Mouse (Mus musculus) urinary bladder, postnatal 25 days (tissue): ENCODE results near the gene Hdac9.

Source experiments
- DNase-seq: peaks from one replicate; pipeline ENCODE4 v3.0.0; 2022; ENCODE audit warnings: low spot score

Gene Hdac9

DNA sequence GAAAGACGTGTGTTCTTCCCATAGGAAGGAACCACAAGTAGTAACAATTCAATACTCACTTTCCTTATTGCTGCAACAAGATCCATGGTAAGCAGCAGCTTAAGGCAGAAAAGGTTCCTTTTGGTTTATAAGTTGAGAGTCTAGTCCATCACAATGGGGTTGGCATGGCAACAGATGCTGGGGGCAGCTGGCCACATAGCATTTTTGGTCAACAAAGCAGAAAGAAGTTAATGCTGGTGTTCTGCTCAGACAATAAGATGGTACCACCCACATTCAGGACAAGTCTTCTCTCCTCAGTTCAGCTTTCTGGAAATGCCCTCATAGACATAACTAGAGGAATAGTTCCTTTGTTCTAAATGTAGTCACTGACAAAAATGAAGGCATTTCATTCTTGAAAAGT lies at the start of gene Hdac9:
Gene Hdac9 (minus strand): TSS at position 101 of the 400 bp plus-strand sequence.
- no peak for DNase-seq

DNA sequence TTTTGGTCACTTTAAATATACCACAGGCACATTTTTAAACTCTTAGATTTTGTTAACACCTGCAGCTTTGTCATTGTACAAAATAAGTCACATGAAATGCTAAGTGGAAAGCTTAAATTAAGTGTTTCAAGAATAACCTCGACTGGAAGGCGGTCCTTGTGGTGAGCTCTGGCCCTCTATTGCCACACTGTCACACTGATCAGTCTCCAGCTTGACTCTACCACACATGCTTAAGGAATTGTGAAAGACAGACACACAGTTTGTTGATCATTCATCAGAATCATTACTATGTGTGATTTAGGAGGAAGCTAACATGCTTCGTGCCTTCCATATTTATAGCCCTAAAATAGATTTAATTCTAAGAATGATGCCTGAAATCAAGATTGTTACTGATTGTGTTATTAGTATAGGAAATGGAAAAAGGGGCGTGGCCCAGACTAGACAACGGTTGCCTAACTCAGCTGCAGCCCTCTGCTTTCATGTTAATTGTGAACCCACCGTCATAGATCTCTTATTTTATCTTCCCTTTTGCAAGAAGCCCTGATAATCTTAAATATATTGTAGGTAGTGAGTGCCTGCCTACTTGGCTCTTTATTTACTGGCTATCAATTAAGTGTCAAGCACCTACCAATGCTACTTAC lies 32.3 kb upstream of the Hdac9 start:
- DNase-seq = no peak

DNA sequence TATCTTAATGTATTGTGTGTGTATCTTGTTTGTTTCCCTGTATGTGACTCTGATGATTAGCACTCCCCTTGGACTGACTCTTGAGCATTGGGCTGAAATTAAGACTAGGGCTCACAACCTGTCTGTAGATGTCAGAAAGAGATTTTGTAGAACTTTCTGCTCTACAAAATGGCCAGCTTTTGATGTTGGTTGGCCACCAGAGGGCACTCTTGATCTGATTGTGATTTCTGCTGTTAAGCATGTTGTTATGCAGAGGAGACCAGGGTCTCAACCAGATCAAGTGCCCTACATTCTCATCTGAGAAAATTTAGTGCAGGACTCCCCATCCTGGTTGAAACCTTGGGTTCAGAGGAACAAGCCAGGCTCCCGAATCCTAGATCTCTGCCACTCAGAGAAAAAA lies 21.0 kb upstream of the Hdac9 start:
- DNase-seq = no peak

DNA sequence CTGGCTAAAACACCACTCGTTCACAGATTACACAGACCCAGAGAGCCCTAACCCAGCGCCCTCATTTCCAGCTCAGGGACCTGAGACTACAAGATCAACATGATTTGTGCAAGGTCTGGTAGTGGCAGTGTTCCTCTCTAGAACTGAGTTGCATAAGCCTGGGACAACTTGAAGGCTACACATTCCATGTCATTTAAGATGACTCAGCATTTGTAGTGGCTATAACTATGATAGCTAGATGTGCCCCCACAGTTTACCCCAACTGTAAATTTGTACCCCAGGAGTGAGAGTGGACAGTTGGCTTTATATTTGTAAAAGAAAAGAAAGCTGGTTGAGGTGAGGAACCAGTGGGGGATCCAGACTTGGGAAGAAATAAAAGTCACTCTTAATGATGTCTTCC lies 8.9 kb downstream of the Hdac9 start:
- no peak for DNase-seq

DNA sequence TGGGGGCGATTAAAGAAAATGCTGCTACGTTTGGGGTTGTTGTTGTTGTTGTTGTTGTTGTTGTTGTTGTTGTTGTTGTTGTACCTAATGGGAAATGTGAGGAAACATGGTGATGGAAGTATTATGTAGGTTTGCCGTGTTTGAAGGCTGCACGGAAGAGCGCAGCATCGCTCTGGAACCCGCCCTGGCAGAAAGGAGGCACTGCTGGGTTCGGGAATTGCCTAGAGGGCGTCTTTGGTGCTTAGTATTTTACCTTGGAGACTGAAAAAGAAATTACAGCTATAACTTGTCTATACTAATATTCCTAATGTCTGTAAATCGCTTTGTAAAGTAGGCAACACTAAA lies 9.4 kb downstream of the Hdac9 start:
- DNase-seq = no peak

DNA sequence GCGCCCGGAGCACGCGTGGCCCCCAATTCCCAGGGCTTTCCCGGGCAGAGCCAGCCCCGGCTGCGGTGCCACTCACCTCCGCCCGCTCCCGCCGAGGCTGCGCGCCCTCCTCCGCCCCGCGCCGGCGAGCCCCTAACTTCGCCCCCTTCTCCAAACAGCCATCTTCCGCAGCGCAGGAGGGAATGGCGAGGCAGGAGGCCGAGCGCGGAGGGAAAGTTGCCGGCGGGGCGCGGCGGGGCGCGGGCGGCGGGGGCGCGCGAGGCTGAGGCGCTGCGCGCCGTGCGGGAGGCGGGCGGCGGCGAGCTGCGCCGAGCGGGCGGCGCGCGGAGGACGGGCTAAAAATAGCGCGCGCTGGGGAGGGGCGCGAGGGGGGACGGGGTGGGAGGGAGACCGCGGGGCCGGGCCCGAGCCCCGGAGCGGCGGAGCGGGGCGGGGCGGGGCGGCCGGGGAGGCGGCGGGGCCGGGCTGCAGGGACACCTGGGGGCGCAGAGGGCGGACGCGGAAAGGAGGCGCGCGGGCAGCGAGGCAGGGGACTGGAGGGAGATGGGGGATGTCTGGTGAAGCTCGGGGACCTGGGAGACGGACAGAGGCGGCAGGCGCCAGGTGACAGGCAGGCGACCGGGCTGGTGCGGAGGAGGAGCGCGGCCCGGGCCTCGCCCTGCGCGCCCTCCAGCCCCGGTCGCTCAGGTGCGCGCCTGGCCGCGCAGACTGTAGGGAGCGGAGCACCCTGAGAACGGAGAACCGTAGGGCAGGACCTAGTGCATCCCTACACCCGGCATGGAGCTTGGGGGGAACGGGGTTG lies 10.0 kb downstream of the Hdac9 start:
- DNase-seq = no peak

DNA sequence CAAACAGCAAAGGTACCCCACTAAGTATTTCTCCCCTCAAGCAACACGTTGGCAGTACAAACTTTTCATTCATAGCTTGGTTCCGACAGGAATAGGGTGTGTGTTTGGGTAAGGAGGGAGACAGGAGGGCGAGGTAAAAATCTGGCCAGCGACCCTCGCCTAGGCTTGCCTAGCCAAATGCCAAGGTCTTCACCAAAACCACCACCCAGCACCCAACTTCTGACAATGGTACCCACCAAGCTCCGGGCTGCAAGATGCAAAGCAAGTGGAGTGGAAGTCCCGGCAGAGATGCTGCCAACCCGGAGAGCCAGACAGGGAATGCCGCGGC lies 10.6 kb downstream of the Hdac9 start:
- DNase-seq = no peak

DNA sequence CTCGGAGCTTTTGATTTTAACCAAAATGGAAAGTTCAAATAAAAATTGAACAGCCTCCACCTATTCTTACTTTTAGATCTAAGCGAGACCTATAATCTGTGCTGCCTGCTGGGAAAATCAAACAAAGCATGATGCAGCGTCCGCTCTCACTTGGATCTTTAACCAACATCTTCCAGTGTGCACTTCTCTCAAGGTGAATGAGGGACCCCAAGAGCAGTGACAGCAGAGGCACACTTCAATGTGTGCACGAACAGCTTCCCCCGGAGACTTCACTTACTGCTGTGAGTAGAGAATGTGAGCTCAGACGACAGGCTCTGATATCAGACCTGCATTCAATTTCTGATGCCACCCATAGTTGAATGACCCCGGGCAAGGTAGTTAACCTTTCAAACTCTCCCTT lies 16.7 kb downstream of the Hdac9 start:
- no peak for DNase-seq

DNA sequence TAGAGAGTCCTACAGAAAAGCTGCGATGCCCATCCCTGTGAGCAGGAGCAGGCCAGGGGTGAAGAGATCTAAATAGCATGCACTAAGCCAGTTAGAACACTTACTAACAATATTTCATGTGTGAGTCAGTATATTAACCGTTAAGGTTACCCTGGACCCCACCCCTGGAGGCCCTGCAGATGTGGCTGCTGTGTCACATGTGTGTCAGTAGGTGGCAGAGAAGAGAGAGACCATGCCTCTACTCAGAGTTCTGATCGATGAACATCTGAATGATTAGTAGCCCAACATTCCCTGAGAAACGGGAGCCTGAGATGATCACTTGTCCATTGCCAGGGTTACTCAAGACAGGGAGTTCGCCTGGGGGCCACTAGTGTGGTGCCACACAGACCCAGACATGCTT lies 22.0 kb downstream of the Hdac9 start:
- DNase-seq = no peak

DNA sequence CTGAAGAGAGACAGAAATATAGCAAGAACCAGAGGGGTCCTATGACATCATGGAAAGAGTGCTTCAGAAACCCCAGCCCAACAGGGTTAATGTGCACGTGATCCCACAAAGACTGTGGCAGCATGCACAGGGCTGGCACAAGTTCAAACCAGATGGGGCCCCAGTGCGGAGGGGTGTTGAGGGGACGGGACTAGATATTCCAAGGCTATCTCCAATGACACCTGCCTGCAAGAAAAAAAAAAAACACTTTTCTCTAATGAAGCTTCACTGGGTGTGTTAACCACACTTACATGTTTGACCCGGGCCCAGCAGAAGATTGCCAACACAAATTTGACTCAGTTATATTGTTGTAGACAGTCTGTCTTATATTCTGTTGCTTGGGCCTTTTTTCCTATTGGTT lies 28.2 kb downstream of the Hdac9 start:
- DNase-seq = no peak

DNA sequence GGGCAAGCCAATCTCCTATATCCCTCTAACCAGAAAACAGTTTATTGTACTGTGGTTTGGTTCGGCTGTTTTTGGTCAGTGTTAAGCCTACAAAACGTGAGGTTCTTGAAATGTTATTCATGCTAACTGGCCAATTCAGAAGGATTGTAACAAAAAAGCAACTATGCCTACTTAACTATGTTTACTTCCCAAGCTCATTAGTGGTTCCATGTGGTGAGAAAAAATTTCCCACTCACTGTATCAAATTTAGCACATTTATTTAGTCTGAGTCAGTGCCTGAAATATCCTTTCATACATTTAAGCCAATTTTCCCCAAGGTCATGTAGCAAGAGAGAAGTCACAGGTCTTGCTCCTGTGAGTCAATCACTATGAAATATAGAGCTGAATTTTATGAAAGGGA lies 42.0 kb downstream of the Hdac9 start:
- DNase-seq = no peak

DNA sequence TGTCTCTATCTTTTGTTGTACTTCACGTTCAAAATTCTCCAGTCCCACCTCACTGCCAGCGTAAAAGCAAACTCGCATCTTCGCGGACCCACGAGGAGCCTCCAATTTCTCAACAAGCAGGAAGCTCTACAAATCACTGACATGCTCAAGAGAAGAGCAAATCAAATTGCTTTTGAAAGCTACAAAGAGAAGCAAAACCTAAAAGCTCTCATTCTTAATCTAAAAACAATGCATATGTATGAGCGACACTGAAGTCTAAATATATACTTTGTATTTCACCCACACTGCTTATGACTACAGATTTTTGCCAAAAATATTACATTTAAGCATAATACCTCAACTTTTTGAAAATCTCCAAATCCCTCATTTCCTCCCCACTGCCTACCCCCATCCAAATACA lies 45.9 kb downstream of the Hdac9 start:
- DNase-seq = no peak

DNA sequence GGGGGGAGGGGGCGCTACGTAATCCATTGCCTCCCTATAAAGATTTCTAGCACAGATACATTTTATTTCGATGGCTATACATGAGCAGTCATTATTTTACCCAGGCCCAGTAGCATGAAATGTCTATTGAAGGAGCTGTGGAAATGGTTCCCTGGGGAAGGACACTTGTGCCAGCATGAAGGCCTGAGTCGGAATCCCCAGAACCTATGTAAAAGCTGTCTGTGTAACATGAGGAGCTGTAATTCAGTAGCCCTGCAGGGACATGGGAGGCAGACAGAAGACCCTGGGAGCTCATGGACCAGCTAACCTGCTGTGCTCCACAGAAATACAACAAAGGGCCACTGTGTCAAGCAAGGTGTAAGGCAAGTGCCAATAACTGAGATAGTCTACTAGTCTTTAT lies 75.7 kb downstream of the Hdac9 start:
- DNase-seq = no peak

DNA sequence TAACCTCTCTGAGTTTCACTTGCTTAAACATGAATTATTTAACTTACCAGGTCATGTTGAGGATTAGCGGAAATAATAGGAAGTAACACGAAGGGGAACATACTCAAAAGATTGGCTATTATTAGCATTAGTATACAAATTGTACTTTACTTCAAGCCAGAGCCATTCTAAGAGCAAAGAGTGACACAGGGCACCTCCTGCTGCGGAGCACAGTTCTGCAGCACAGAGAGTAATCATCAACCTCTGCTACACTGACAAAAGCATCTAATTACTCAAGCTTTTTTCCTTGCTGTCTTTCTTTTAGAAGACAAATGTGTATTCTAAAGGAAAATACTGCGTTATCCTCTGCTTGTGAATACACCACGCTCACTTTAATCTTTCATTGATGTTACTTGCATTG lies 79.6 kb downstream of the Hdac9 start:
- DNase-seq = no peak

DNA sequence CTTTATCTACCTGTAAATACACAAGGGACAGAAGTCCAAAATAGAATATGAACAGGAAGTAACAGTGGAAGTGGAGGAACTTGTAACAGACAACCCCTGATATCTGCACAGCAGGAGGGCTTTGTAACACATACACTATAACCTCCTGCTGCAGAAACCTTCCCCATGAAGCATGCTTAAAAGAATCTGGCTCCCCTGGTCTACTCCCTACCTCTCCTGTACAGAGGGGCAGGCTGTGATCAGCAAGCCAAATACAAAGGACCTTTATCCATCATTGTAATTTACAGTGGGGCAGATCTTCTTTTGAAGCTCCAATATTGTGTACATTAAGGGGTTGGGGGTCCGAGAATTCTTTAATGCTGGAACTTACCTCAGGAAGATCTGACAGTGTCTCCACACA lies 80.0 kb downstream of the Hdac9 start:
- no peak for DNase-seq

DNA sequence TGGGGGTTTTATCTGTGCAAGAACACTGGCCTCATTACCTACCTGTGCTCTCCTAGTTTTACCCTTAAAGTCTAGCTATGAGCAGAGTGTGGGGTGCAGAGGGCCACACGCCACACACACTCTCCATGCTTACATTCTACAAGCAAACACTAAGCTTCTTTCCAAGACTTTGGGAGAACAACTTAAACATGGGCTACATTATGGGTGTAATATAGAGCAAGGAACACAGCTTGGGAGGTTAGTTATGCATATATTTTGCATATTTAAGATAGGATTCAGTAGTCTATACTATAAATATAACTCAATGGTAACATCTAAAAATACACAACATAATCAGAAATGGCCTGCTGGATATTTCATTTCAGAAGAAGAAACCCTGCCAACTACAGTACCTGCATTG lies 80.8 kb downstream of the Hdac9 start:
- DNase-seq = no peak

DNA sequence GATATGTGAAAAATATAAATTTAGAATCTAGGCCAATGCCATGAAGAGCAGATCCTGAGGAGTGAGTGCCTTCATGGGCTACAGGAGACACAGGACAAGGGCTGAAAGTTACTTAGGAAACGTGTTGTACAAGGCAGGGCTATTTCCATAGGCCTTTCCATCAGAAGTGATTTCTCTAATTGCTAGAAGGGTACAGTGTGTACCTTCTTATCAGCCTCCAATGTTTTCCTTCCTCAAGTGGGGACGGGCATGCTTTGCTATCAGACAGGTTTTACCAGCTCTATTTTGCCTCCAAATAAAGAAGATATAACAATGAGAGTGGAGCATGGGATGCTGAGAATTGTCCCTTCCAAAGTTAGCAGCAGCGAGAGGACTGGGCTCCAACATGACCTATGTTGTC lies 81.4 kb downstream of the Hdac9 start:
- DNase-seq = no peak

DNA sequence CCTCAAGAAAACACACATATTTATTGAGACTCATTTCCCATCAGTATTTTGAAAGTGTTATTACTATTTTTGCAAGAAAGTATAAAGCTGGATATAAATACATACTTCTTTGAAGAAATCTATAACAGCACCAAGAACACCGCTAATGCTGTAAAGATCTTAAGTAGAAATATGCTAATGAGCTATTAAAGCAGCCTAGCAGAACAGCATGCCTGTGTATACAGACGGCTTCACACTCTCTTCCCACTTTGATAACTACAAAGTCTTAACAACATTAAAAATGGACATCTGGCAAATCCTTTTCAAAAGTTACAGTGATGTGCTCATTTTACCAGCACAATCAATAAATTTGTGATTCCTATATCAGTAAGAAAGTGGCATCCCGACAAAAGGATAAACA lies 88.2 kb downstream of the Hdac9 start:
- no peak for DNase-seq

DNA sequence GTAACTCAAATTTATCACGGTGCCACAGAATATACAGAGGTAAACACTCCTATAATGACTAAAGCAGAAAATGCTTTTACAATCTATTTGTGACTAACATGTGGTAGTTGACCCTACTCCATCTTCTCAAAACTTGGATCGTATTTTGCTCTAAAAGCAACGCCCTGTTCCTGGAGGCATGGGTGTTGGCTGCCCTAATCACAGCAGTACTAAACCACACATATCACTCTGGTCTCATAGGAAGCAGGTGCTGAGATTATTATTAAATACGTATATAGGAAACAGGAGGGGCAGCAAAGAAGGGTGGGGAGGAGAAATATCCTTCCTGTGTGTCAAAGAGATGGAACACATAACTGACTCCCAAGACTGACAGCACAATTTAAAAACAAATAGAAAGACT lies 90.0 kb downstream of the Hdac9 start:
- no peak for DNase-seq

DNA sequence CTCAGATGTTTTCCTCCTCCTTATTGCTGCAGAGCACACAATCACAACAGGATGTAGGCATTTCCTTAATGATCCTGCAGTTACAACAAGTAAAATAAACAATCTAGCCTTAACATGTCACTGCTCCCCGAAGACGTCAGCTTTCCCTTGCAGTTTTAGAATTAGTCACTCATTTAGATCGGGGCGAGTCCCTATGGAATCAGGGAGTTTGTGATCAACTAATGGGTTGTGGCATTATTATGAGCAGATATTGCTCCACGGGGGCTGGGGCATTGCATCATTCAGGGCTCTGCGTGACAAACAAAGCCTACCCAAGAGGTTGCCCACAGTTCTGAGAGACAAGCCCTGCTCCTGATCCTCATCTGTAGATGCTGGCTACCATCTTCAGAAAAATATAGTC lies 96.7 kb downstream of the Hdac9 start:
- DNase-seq = no peak

DNA sequence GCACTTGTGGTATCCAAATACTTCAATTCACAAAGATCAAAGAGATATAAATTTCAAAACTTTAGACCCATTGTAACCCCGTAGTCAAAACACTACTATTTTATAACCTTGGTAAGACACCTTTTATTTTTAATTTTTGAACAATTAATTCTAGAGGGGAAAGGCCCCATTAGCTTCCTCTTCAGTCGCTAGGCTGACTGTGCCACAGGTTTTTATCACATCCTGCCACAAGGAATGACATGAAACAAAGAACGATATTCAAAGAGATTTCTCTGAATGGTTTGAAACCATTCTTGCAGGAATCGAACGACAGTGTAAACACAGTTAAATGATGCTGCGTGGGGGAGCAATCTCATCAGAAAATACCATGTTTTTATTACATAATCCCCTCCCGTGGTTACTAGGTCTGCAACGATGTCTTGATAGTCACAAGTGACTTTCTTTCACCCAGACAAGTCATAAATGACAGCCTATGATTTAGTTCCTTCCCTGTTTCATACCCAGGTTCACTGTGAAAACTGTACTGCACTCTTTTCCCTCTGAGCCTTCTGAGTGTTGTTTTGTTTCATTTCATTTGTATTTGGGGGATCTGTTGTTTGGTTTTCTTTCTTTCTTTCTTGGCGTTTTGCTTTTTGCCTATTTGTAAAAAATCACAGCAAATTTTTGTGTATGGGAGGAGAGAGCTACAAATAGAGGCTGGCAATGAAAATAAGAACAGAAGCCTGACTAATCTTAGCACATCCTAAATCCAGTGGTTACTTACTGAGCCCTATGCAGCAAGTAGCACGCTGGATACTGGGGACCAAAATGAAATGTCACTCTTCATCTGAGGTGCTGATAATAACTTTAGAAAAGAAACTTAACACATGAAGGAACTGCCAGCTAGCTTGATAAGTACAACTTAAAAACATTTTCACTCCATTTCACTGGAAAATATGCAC lies 105.0 kb downstream of the Hdac9 start:
- no peak for DNase-seq

DNA sequence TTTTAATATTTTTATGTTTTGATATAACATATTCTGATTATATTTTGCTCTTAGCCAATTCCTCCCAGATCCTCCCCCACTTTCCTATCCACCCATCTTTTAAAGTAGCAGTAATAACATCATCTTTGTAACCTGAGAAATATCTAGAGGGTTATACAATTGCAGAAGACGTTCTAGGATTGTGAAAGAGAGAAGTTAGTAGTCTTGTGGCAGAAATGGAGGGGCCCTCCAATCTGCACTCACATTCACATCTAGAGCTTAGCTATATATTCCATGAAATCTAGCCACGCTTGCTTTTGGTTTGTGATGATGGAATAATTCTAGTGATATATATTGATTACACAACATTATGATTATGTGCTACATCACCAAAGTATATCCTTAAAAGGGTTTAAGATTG lies 106.7 kb downstream of the Hdac9 start:
- no peak for DNase-seq

DNA sequence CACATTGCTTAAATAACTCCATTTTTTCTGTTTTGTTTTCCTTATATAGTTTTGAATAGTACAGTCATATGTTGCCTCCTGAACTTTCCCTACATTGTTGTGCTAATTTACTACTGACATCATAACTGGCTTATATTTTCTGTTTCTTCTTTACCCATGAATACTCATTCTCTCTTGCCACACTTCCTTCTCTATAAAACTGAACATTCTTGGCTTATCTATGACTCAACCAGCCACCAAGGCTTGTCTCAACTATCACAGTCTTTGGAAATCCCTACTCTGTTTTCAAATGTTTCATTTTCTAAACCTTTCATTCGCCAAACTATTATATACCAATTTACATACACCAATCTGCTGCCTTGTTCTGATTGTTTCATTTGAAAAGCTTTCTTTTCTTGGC lies 108.7 kb downstream of the Hdac9 start:
- DNase-seq = no peak
